Mouse (Mus musculus) urinary bladder, postnatal 36 days (tissue): ENCODE data around the gene Cdc20.

Experiments
- DNase-seq, 2 experiments: peaks; one replicate each; pipeline ENCODE4 v3.0.0; 2022; ENCODE audit warnings: low spot score in 2 of 2, mixed read lengths in 1 of 2

Cdc20 gene

DNA sequence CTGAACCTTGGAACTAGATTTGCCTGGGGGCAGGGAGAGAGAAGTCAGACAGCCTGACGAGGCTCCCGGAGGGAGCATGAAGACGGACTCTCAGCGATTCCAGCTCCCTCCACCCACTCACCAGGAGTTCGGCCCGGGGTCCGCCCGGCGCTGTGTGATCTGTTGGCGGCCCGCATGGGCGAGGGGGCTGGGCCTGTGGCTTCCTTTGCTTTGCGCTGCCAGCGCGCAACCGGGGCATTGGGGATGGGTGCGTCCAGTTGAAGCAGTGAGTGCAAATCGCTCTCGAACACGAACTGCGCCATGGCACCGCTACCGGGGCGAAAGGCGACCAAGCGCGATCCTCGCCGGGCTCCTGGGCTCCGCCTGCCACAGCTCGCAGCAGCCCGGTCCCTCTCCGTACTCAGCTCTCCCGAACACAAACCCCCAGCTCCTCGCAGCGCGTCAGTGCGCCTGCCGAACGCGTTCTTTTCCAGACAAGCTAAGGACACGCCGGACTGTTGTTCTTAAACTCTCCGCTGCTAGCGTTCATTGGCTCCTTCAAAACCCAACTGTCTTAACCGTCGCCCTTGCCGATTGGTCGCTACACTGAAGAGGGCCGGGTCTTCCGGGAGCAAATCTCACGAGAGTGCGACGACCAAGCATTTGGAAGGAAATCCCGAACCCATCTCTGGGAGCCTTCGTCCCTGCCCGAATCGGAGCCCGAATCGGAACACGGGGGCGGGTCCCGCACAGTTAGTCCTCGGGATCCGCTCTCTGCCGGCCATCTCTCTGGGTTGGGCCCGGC is at the start of gene Cdc20:
Gene Cdc20 (minus strand): TSS at position 533 of the 784 bp plus-strand sequence.
- DNase-seq = peak; percentile 87 to 90

DNA sequence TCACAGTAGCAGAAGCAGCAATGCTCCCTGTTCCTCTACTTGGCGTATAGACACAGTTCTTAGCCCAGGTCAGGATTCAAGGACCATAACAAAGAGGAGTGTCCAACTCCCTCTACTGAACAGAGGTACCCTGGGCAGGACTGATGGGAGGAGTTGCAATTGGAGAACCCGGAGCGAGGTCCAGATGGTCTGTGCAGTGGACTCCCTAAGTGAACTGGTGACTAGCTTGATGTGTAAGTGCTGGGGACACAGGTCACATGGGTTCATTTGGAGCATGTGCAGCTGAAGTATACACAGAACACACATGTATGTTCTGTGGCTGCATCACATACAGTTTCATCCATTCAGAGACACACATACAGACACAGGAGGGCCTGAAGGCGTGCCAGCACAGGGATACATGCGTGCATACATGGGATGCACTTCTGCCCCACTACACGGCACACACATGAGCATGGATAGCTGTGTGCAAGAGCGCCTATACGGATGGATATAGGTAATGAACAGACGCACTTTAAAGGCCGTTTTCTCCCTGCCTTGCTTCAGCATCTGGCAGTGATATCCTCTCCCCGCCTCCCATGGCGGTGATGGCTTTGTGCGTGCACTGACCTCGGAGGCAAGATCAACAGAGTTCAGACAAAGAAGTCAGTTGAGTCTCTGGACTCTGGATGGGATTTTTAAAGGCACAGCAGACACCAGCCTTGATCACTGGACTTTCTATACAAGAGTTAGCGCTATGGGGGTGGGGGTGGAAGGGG is 39.8 kb upstream of the Cdc20 start:
- DNase-seq = no peak

DNA sequence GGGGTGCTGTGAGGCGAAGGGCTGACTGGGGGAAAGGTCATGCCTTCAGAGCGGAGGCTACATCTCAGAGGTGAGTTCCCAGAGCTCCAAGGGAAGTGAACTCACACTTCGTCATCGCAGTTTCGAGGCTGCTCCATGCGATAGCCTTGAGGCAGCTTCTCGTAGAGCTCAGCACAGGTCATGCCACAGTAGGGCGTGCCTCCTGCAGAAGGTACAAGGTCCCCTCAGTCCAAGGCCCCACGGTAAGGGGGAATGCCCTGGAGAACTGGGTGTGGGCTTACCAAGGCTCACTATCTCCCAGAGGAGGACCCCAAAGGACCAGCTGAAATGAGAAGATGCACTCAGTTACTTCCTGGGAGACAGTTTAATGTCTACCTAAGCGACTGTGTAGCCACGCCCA is 35.5 kb upstream of the Cdc20 start:
- DNase-seq = no peak

DNA sequence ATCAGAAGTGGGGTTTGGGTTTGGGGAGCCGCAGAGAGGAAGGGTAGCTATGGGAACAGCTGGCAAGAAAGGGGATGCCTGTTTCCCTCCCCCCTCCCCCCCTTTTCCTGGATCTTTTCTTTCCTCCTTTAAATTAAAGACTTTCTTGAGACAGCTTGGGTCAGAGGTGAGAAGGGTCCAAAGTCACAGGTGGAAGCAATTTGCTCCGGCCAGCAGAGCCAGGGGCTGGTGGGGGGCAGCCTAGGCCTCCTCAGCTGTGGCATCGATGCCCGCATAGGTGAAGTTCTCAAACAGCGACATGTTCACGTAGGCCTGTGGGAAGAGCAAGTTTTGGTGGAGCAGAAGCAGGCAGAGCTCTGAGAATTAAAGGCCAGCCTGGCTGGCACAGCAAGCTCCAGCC is 34.1 kb upstream of the Cdc20 start:
- DNase-seq = no peak

DNA sequence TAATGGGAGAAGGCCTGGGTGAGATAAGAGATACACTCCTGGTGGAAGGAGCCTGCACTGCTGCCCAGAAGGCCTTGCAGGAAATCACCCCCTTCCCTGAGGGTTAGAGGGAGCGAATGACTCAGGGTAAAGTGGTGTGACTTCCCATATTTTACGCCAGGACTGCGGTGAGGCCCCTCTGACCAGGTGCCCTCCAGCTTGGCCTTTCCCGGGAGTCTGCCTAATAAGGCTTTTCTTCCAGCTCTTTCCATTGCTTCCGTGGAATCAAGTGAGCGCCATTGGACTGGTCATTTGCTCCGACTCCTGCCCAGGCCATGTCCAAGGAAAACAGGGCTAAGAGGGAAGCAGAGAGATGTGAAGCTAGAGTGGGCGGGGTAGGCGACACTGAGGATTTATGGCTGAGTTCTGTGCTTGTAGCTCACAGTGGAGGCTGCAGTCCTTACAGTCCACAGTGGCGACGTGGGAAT is 28.6 kb upstream of the Cdc20 start:
- peak in 1 of 2 experiments; percentile 4 for DNase-seq

DNA sequence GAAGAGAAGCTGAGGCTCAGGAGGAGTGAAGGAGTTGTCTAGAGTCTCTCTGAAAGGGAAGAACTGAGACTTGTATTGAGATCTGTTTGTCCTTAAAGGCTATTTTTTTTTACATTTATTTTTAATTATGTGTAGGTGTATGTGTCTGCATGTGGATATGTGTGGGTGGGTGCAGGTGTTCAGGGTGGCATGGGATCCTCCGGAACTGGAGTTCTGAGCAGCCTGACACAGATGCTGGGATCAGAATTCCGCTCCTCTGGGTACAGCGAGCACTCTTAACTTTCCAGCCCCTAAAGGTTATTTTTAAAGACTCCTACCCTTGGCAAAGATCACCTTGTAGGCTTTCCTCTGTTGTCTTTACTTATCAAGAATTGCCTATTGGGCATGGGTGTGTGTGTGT is 27.8 kb upstream of the Cdc20 start:
- DNase-seq = no peak

DNA sequence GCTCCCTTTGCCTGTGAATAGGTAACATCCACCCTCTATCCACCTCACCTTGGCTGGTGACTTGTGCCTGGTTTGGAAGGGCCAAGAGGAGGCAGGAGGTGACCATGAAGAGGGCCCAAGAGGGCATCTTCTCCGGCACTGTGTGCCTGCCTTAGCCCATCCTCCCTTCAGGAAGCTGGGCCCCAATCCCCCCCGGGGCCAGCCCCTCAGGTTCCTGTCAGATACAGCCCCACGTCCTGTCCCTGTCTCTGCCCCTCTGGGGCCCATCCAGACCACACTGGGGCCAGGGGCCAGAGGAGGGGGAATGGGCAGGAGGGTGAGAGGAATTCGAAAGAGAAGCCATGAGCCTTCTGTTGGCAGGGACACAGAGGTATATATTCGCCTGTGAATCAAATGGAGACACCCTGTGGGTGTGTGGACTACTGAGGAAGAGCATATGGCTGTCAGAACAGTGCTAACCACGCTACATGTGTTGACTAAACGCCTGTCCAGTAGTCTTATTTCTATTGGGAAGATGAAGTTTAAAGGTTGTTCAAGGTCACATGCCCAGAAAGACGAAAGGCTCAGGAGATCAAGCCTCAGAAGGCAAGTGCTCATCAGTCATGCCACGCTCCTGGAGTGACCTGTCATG is 20.3 kb upstream of the Cdc20 start, which contains the start of gene Mpl:
Gene Mpl (minus strand): TSS at position 169 of the 631 bp plus-strand sequence.
- no peak for DNase-seq

DNA sequence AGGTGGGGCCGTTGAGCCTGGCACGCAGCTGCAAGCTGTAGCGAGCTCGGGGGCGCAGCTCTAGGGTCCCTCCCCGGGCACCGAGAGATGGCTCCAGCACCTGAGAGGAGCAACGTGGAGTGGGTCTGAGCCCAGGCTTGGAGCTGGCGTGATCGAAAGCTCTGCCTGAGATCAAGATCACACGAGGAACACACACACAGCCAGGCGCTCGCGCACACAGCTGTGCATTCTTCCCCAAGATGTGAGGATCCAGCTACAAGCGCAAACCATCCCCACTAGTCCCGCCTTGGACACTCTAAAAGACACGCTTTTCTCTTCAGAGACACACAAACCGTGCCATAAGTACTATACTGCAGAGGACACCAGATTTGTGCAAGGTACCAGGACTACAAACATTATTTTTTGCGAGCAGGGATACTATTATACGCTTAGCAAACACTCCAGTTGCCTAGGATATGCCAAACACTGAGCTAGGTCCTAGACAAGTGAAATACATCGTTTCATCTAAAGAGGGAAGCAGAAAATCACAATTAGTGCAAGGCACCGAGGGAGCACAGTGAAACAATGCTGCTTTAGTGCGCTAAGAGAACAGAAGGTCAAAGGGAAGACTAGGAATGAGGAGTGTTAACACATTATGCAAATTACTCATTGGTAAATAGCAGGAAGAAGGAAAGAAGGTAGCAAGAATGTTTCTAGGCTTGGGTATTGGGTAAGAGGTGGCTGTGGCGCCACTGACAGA is 9.4 kb upstream of the Cdc20 start:
- no peak for DNase-seq

DNA sequence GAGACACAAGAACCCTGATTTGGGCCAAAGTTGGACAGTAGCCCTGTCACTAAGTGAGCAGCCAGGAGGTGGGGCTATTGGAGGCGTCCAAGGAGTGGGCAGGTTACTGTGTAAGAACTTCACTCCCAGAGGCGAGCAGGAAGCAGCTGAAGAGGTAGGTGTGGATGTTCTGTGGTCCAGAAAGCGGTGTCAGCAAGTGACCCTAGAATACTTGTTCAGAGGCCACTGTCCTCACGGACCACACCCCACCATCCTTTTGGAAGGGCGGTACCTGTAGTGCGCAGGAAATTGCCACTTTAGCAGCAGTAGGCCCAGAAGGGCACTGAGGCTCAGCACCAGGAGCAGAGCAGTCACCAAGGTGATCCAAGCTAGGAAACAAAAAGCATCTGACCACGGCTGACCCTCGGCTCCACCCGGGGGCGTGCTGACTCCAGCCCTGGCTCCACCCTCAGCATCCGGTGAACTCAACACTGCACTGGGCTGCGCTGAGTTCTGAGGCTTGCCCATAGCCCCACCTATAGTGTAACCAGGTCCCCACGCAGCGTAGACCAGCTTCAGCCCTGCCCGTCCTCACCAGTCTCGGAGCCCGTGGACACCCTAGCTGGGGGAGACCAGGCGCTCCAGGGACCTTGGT is 8.7 kb upstream of the Cdc20 start:
- DNase-seq = peak; percentile 29 to 44

DNA sequence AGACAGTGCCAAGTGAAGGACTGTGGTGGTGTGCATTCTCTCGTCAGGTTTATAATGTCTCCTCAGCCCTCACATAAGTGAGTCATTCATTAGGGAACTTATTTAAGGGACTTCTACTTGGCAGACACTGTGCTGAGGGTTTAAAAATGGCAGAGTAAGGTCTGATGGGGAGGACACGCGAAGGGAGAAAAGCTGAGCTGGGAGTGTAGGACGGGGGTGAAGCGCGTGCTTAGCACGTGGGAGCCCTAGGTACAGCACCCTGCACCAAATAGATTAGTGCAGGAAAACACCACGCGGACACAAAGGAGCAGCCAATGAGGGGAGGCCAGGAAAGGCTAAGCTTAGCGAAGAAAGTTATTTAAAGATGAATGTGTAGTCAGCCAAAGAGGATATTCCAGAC is 7.9 kb upstream of the Cdc20 start:
- DNase-seq = no peak

DNA sequence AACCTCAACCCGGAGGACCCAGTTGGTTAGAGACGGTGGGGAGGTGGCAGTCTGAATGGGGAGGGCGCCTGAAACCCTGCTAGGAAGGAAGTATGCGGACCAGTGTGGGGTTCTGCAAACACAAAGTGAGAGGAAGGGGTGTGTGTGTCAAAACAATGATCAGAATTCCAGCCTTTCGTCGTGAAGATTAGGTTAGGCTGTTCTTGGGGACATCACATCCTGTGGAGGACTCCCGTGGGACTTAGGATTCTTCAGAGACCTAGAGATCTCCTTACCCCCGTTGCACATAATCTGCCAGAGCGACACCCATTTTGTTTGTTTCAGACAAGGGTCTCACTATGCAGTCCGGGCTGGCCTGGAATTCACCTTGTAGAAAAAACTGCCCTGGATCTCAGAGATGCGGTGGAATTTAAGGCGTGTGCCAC is 689 bp upstream of the Cdc20 start:
- no peak for DNase-seq

DNA sequence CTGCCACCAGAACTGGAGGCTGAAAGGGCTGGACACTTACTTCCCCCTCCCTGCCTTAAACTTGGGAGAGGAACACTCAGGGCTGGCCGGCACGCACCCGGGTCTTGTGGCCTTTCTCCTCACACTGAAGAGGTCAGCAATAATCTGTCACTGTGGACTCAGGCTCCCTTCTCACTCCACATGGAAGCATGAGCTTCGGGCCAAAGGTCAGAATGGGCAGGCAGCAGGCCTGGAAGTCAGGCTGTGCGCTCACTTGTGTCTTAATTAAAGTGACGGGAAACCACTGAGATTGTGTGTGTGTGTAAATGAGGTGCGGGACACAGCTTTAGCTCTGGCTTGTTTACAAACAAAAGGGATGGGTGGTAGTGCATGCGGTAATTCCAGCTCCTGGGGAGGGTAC is 4.8 kb downstream of the Cdc20 start:
- DNase-seq = no peak

DNA sequence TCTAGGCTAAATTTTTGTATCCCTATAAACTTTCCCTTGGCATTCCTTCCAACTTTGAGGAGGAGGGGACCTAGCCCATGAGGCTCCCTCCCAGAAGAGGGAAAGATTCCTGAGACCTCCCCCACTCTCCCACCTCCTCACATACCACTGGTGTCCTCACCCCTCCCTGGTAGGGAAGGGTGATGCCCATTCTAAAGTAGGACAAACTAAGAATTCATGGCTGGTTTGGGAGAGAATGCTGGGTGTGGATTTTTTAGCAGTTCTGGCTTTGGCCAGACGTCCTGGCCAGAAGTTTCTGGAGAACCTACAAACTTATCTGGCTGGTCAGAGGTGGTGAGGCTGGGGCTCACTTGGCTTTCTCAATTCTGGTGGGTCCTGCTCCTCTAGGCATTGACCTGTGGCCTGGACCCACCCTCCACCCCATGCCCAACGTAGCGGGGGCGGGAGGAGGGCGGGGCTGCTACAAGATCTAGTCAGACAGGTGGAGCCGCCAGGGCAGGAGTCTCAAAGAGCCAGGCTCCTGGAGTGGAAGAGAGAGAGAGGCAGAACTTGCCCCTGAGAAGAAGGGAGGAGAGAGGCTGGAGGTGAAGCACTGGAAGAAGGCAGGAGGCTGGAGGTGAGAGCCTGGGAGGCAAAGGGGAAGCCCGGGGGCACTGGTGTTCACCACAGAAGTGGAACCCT is 7.8 kb downstream of the Cdc20 start:
- DNase-seq = peak; percentile 67 to 73

DNA sequence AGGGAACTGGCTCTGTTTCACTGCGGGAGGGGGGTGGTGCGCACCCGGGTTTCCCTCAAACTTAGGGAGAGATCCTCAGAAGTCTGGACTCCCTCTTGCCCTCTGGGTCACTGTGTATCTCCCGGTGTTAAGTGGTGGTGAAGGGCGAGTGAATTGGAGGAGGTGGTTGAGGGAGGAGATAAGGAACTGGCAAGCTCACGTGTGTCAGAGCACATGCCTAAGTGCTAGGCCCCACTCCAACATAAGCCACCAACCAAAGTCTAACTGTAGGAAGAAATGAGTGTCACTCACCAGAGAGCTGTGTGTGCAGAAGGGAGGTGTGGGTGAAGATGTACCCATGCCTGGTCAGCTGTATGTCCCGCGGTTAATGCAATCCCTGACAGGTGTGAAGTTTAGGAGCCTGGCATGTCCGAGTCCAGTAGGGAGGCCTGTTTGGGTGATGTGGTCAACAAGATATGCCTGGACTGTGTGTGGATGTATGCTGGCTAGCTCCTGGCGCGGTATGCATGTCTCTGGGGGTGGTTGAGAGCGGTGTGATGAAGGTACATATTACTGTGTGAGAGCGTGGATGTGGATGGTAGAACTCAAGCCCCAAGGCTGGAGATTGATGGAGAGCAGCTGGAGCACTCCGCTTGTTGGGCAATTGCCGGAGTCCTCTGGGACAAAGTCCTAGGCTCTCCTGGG is 8.5 kb downstream of the Cdc20 start:
- DNase-seq = peak; percentile 38 to 43

DNA sequence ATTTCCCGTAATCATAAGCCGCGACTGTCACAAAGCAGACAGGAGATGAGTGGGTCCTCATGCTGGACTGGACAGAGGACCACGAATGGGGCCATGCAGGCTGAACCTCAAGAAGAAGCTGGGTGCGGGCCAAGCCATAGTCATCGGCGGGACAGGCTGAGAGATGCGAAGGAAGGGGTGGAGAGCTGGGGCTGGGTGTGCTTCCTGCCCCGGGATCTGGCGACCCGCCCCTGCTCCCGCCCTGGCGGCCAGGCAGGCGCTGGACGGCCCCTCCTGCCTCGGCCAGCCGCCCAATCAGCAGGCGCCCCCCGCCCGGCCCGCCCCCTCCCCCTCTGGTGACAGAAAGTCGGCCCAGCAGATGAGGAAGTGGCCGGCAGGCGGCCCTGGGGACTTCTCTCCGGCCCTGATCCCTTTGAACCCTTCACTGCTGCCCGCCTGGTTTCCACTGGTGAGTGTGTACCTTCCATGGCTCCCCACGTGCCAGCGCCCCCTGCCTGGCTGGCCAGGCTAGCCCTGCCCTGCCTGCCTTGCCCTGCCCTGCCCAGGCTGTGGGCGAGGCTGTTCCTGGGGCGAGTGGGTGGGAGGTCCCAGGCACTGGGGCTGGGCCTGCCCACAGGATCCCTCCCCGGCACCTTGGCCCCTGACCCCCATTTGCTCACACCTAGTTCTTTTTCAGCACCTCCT is 9.2 kb downstream of the Cdc20 start, which contains the start of gene Elovl1:
Gene Elovl1 (plus strand): TSS at position 326 of the 684 bp plus-strand sequence.
- DNase-seq = peak; percentile 84 to 91

DNA sequence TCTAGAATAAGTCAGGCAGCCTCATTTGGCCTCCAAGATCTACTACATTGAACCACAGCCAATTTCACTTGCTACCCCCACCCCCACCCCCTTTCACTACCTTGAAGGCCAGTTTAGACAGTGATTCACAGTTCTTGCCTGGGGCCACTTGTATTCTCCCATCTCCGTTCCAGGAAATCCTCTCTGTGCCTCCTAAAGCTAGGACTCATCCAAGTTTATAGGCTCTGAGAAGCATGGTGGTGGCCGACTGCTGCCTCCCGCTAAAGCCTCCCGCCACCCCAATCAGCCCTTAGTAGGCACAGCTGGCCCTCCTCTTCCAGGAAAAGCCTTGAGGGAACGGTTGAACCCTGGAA is 9.8 kb downstream of the Cdc20 start:
- no peak for DNase-seq

DNA sequence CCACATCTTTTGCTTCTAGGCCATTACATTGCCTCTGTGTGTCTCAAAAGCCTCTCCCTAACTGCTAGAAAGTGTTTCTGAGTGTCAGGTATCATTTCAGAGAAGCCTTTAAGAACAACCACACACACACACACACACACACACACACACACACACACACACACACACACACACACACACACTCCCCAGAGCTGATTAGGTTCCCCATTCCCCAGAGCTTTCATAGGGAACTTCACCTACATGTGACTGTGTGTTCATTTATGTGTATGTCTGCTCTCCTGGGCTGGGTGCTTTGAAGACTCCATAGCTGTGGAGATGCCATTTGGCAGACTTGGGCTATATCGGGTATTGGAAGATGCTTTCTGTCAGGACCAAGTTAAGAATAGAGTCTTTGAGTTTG is 11.8 kb downstream of the Cdc20 start:
- DNase-seq = no peak

DNA sequence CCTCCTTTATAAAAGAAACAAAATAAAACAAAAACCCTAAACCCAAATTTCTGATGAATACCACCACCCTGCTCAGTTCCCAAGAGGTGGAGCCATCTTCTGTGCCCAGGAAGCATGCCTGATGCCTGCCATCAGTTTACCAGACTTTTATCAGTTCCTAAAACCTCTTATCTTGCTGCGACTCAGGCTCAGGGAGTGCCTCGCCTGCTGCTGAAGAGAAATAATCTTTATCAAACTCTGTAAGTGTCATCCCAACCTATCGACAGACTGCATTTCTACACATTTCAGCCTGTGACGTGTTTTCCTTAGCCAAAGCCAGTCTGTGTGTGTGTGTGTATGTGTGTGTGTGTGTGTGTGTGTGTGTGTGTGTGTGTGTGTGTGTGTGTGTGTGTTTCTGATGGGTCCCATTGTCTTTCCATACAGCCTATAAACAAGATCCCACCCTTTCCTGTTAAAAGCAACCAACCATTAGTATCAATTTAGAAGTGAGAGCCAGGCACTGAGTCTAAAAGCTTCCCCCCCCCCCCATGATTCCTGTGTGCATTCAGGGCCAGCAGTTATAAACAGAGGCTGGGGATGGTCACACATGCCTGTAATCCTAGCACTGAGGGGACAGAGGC is 12.5 kb downstream of the Cdc20 start:
- no peak for DNase-seq

DNA sequence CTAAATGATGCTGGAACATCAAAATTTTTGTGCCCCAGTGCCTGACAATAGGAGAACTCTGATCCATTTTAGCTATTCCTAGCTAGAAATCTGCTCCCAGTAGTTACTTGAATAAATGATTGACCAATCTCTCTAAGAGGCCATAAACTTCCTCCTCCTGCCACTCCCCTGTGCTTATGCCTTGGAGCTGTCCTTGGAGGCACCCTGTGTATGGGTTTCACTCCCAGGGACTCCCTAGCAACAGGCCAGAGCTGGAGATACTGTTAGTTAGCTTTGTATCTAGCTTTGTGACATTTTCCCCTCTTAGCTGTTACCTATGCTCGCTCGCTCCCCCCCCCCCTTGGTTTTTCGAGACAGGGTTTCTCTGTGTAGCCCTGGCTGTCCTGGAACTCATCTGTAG is 15.8 kb downstream of the Cdc20 start:
- no peak for DNase-seq
